Mouse (Mus musculus) lung, postnatal 10 days (tissue): ENCODE measurements at regions not wholly inside any gene's neighbourhood (a gene's known extent, or its start where the extent isn't known, plus 50 kb on each side); places are given as distances from the start of the nearest gene placed in this dataset.
"Not testable (repeated sequence)": the region's sequence is repeated elsewhere in the genome, so short reads cannot be mapped to it uniquely, and the experiment has no call there.

Experiments used
- DNase-seq: peaks from one replicate; pipeline ENCODE4 v3.0.0; 2021

DNA sequence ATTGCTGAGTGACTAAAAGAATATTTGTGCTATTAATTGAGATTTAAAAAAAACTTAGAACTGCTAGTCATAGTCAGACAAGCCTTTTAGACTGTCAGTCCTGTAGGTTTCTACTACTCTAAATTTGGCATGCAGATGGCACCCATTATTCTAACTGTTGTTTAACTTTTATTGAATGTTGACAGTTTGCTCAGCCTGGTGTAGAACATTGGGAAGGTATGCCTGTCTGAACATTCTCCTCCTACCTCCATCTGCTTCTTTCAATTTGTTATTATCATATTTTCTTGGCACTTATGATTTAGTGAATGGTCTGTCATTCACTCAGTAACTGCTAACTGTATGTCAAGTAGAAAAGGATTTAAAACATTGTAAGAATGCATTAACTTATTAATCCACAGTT lies 130.9 kb downstream of the Gmnc start:
- no peak for DNase-seq

DNA sequence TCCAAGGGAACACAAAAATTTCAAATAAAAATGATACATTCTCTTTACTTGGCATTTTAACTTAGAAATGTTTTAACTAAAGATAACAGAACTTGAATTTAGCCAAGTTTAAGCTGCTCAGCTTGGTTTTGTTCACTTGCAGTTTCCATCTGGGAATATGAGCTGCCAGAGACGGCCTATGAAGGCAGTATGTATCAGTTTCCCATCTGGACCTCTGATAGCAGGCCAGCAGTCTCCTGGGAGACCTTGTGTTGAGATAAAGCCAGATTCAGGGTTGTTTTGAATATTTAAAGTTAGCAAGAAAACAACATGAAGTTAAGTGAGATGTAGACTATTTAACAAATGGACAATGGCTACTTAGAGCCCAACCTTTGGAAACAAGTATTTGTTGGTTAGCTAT lies 142.3 kb downstream of the Gmnc start:
- no peak for DNase-seq

- DNase-seq, result no peak
Measured at GRCm38 (mm10) chr16:26827006-26827405, 164.4 kb downstream of the Gmnc start.

DNA sequence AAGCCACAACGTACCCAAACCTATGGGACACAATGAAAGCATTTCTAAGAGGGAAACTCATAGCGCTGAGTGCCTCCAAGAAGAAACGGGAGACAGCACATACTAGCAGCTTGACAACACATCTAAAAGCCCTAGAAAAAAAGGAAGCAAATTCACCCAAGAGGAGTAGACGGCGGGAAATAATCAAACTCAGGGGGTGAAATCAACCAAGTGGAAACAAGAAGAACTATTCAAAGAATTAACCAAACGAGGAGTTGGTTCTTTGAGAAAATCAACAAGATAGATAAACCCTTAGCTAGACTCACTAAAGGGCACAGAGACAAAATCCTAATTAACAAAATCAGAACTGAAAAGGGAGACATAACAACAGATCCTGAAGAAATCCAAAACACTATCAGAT lies 180.3 kb downstream of the Gmnc start:
- not testable (repeated sequence) for DNase-seq

GRCm38 (mm10) chr16:26805426-26805825 lies 186.0 kb downstream of the Gmnc start:
- DNase-seq, result no peak

GRCm38 (mm10) chr16:26787042-26787620 lies 204.3 kb downstream of the Gmnc start:
- no peak for DNase-seq

GRCm38 (mm10) chr16:26782331-26782730 lies 200.8 kb downstream of the Il1rap start:
- peak; percentile 1 for DNase-seq
